Comparison of ENCODE assay signal across 8 mouse cellular contexts in genomic region chr7:100706143-100706841, GRCm38 (mm10). TPM values are rescaled to one million over a fixed set of nuclear protein-coding genes. Genes with fewer than 3 reads are reported as not detected.
DNase-seq lines count a peak whose midpoint lies in the region; ATAC-seq lines count a peak whose summit lies in the region.

Gene Fam168a, plus strand, starts transcription at chr7:100706635.

- H3K4me2 ChIP-seq in hindbrain, embryonic 15.5 days, result peak within 1 kb of the TSS; percentile 73

- H3K9ac ChIP-seq in hindbrain, embryonic 15.5 days, result peak within 1 kb of the TSS; percentile 96

- H3K4me1 ChIP-seq in hindbrain, embryonic 15.5 days (replicated peaks), result peaks cover 21% of the 10 kb centered on the region

- H3K4me3 ChIP-seq in hindbrain, embryonic 15.5 days, result peak within 1 kb of the TSS; percentile 88

- no peaks in the 10 kb centered on the region for H3K27me3 ChIP-seq in hindbrain, embryonic 15.5 days

- peak; percentile 91 for DNase-seq in T-cell, adult 2 months (ENCODE audit: low spot score)
- DNase-seq in cerebellum, postnatal 36 days, result peak; percentile 91 to 95
- DNase-seq in frontal cortex, postnatal 36 days (ENCODE audit: low spot score in 2 of 2), result peak; percentile 91 to 94
- peak; percentile 91 for DNase-seq in left cerebral cortex, adult 11 months (ENCODE audit: low spot score)
- peak; percentile 97 to 99 for DNase-seq in lung, postnatal 4 days
- peak; percentile 92 for DNase-seq in retina, postnatal 7 days (ENCODE audit: low read depth, low spot score)
- peak; percentile 74 for DNase-seq in urinary bladder, adult 2 months (ENCODE audit: low spot score)

- H3K27ac ChIP-seq in hindbrain, embryonic 15.5 days (replicated peaks), result peak within 1 kb of the TSS; percentile 98

- under 1% methylated on average over 34 of the region's 37 CpGs for WGBS in hindbrain, embryonic 15.5 days

- peak; percentile 99 for ATAC-seq in hindbrain, embryonic 15.5 days (ENCODE audit: low FRiP score, low read depth)

- H3K36me3 ChIP-seq in hindbrain, embryonic 15.5 days, result no peaks in the 10 kb centered on the region

- no peaks in the 10 kb centered on the region for H3K9me3 ChIP-seq in hindbrain, embryonic 15.5 days

RNA-seq across cellular contexts. Expression of gene Fam168a, which starts in this region (rescaled TPM):
- polyA plus RNA-seq in hindbrain, embryonic 15.5 days (2015; fragmentation: Nextera tagmentation; extraction: Ambion mirVana), result 112 and 117 TPM in 2 replicates
- polyA plus RNA-seq in urinary bladder, adult 2 months (2012; rRNA removed), result 31.8 and 38.7 TPM in 2 replicates

Comparison
In these comparisons a context has a peak if more than half of its experiments do, and no peak if none do; other contexts are left out.
1. Peak in every context shown above with its lines: DNase-seq, ATAC-seq, H3K4me3 ChIP-seq and H3K27ac ChIP-seq.